Mouse (Mus musculus): ENCODE measurements at regions not wholly inside any gene's neighbourhood (a gene's known extent, or its start where the extent isn't known, plus 50 kb on each side); places are given as distances from the start of the nearest gene placed in this dataset.

- TF ChIP-seq CTCF (IDR thresholded peaks at IDR 0.05; ENCODE audit: extremely low read depth, insufficient read length, insufficient replicate concordance, low read depth, low read length), result no peak
- TF ChIP-seq POLR2A (IDR thresholded peaks at IDR 0.05; ENCODE audit: low read depth, low read length), result no peak
Measured at GRCm38 (mm10) chr2:144160434-144160833, 110.0 kb upstream of the Mgme1 start.

Data from small intestine, adult 2 months (tissue).